Mouse (Mus musculus) thymus, adult 2 months (tissue): ENCODE results near the gene Arih2.
"Not testable (repeated sequence)": the region's sequence is repeated elsewhere in the genome, so short reads cannot be mapped to it uniquely, and the experiment has no call there.

Experiments used
- CTCF ChIP-seq: fragments of 200-500 bp; IDR thresholded peaks from 2 replicates; pipeline ENCODE4 v1.5.1; 2012; ENCODE audit warnings: mild to moderate bottlenecking, control low read depth, low read length, moderate library complexity, borderline replicate concordance; ENCODE audit not compliant: control insufficient read depth, poor library complexity, insufficient read depth; ENCODE audit errors: extremely low read depth
- POLR2A ChIP-seq: fragments of 200-500 bp; IDR thresholded peaks from 2 replicates; pipeline ENCODE4 v1.6.1; 2012; ENCODE audit warnings: mild to moderate bottlenecking, low read length, control low read depth, moderate library complexity; ENCODE audit not compliant: control insufficient read depth, poor library complexity, insufficient read depth; ENCODE audit errors: extremely low read depth

- TF ChIP-seq CTCF, POLR2A: not testable (repeated sequence)
Observed at GRCm38 (mm10) chr9:108655865-108656264, 6.7 kb upstream of the Arih2 start.
